Mouse (Mus musculus): ENCODE results near the gene Cfi. TPM values are rescaled to one million over a fixed set of nuclear protein-coding genes. Genes with fewer than 3 reads are reported as not detected.
A peak's percentile ranks its signal among the peaks of the same experiment; 100 is the strongest.

Gene Cfi
- polyA plus RNA-seq, 1 experiment = 0.02 TPM

DNA sequence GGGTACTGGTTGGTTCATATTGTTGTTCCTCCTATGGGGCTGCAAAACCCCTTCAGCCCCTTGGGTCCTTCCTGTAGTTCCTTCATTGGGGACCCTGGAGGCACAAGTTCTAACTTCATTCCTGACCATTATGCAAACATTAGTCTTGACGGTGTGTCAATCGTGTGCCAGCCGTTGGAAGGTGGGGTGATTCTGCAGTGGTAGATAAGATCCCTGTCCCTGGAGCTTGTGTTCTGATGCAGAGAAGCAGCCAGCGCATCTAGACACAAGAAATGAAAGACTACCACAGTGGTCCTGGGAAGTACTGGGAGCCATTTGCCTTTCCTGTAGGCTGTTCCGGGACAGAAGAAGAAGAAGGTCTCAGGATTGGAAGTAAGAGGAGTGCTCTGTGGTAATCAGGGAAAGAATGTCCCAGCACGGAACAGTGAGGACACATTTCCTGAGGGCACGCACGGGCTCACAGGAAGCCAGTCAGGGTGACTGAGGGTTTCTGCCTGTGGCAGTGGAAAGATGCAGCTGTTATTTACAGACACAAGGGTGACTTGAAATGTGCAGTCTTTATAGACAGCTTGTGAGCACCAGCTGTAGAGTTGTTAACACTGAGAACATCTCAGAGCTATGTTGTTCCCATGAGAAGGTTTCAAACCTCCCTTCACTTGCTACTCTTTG is 45.4 kb downstream of the Cfi start:
- Histone ChIP-seq H3K36me3 (ENCODE audit: control insufficient read depth) (peaks cover 5% of the 10 kb centered on the region), H3K4me1 (ENCODE audit: control insufficient read depth) (peaks cover 79% of the 10 kb centered on the region), H3K9me3 (ENCODE audit: control insufficient read depth, low read length) (no peaks in the 10 kb centered on the region), H3K27me3 (ENCODE audit: control insufficient read depth) (no peaks in the 10 kb centered on the region), H3K4me3 (replicated peaks) (peak overlapping the region; percentile 67)
- peak; percentile 53; the same call in 1 of the 2 replicates for TF ChIP-seq GATA1 (IDR thresholded peaks at IDR 0.05; ENCODE audit: low read length)
- TF ChIP-seq TAL1 (IDR thresholded peaks at IDR 0.05; ENCODE audit: low read length) = no peak

DNA sequence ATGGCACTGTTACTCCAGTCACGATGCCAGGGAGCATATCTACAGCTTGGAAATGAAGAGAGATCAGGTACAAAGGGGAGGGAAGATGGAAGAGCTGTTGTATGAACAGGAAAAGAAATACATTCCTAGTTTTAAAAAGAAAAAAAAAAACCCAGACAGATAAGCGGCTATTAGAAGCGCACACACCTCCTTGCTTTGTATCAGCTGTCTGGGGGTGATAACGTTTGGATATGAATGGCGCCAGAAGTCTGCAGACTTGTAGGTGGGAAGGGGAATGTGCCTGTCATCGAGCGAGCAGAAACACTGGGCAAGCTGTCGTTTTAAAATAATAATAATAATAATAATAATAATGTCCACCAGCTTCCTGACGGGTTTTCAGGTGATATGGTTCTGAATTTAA is 49.9 kb downstream of the Cfi start:
- Histone ChIP-seq H3K4me3 (replicated peaks) (peak overlapping the region; percentile 42), H3K27me3 (ENCODE audit: control insufficient read depth) (no peaks in the 10 kb centered on the region), H3K4me1 (ENCODE audit: control insufficient read depth) (peaks cover 69% of the 10 kb centered on the region), H3K9me3 (ENCODE audit: control insufficient read depth, low read length) (no peaks in the 10 kb centered on the region), H3K36me3 (ENCODE audit: control insufficient read depth) (peaks cover 37% of the 10 kb centered on the region)
- no peak for TF ChIP-seq TAL1 (IDR thresholded peaks at IDR 0.05; ENCODE audit: low read length)
- TF ChIP-seq GATA1 (IDR thresholded peaks at IDR 0.05; ENCODE audit: low read length) = no peak

DNA sequence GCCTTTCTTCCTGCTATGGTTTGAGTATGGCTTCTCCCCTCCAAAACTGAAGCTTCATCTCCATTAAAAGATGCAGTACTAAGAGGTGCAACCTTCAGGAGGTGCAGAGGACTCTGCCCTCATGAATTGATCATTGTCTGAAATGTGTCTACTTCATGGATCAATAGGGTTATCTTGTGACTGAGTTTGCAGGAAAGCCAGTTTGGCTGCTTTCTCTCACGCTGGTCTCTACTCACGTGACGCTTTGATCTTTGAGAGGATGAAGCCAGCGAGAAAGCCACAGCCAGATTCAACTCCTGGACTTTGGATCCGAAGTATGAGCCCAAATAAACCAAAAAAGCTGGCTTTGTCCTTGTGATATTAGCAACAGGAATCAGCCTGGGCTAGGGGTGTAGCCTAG is 50.7 kb downstream of the Cfi start:
- Histone ChIP-seq H3K36me3 (ENCODE audit: control insufficient read depth) (peaks cover 45% of the 10 kb centered on the region), H3K27me3 (ENCODE audit: control insufficient read depth) (no peaks in the 10 kb centered on the region), H3K9me3 (ENCODE audit: control insufficient read depth, low read length) (no peaks in the 10 kb centered on the region), H3K4me3 (replicated peaks) (no peak overlapping the region), H3K4me1 (ENCODE audit: control insufficient read depth) (peaks cover 61% of the 10 kb centered on the region)
- TF ChIP-seq GATA1 (IDR thresholded peaks at IDR 0.05; ENCODE audit: low read length) (no peak), TAL1 (IDR thresholded peaks at IDR 0.05; ENCODE audit: low read length) (no peak)

DNA sequence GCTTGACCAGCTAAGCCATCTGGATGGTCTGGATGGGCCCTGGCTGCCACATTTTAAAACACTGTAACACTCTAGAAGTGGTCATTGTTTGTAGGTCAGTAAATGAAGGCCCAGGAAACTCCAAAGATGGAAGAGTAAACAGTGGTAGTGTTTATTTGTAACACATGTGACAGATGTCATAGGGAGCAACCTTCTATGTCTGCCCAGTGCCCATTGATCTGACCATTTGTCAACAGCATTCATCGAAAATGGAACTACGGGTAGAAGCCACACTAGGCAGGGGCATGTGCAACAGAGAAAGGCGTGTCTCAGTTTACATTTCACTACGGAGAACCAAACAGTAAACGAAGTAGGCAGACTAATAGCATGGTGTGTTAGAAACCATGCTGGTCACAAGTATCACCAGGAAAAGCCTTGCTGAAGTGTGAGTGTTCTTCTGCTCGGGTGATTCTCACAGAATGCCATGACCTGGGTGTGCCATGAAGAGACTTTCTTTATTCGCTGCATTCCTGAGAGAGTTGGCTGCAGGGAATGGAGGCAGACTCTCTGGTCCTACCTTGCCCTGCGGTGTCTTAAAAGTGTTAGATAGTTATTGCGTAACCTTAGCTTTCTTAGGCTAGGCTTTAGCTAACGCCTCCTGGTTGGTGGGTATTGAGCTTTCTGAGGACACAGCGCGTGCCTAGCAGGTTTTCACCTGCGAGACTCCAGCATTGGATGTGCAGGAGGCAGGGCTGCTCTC is 52.3 kb downstream of the Cfi start:
- H3K36me3 ChIP-seq (ENCODE audit: control insufficient read depth) = peaks cover 57% of the 10 kb centered on the region
- H3K27me3 ChIP-seq (ENCODE audit: control insufficient read depth) = no peaks in the 10 kb centered on the region
- peaks cover 51% of the 10 kb centered on the region for H3K4me1 ChIP-seq (ENCODE audit: control insufficient read depth)
- H3K4me3 ChIP-seq (replicated peaks) = no peak overlapping the region
- no peaks in the 10 kb centered on the region for H3K9me3 ChIP-seq (ENCODE audit: control insufficient read depth, low read length)
- TF ChIP-seq TAL1 (IDR thresholded peaks at IDR 0.05; ENCODE audit: low read length) = no peak
- TF ChIP-seq GATA1 (IDR thresholded peaks at IDR 0.05; ENCODE audit: low read length) = no peak

DNA sequence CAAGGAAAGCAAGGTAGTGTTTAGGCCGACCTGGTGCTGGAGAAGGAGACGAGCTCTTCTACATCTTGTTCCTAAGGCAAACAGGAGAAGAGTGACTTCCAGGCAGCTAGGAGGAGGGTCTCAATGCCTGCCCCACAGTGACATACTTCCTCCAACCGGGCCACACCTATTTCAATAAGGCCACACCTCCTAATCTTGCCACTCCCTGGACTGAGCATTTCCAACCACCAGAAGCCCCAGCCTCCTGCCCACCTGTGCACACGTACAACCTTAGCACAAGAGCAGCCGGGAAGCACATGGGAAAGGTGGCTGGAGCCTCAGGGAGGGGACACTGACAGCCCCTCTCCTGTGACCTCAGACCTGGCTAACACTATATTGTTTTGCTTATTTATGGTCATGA is 56.3 kb downstream of the Cfi start:
- no peaks in the 10 kb centered on the region for H3K9me3 ChIP-seq (ENCODE audit: control insufficient read depth, low read length)
- H3K4me3 ChIP-seq (replicated peaks) = no peak overlapping the region
- H3K27me3 ChIP-seq (ENCODE audit: control insufficient read depth) = no peaks in the 10 kb centered on the region
- TF ChIP-seq GATA1 (IDR thresholded peaks at IDR 0.05; ENCODE audit: low read length) = no peak
- TF ChIP-seq TAL1 (IDR thresholded peaks at IDR 0.05; ENCODE audit: low read length) = no peak
- H3K4me1 ChIP-seq (ENCODE audit: control insufficient read depth) = peaks cover 16% of the 10 kb centered on the region
- H3K36me3 ChIP-seq (ENCODE audit: control insufficient read depth) = peaks cover 70% of the 10 kb centered on the region

DNA sequence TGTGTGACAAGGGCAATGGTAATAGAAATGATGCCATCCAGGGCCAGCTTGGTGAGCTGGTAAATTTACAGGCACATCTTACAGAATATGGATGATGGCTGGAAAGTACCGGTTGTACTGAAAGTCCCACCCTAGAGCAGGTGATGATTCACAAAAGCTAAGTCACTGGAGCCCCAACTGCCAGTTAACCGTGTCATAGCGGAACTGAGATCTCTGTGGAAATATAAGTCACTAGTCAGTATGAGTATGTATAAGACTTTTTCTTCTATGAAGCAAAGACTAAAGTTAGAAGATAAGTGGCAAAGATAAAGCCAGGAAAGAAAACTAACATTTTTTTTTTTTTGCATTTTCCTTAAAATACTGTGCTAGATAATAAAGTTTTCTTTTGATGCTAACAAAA is 57.5 kb downstream of the Cfi start:
- Histone ChIP-seq H3K4me1 (ENCODE audit: control insufficient read depth) (peaks cover 13% of the 10 kb centered on the region), H3K36me3 (ENCODE audit: control insufficient read depth) (peaks cover 73% of the 10 kb centered on the region), H3K9me3 (ENCODE audit: control insufficient read depth, low read length) (no peaks in the 10 kb centered on the region), H3K27me3 (ENCODE audit: control insufficient read depth) (no peaks in the 10 kb centered on the region), H3K4me3 (replicated peaks) (no peak overlapping the region)
- no peak for TF ChIP-seq GATA1 (IDR thresholded peaks at IDR 0.05; ENCODE audit: low read length)

DNA sequence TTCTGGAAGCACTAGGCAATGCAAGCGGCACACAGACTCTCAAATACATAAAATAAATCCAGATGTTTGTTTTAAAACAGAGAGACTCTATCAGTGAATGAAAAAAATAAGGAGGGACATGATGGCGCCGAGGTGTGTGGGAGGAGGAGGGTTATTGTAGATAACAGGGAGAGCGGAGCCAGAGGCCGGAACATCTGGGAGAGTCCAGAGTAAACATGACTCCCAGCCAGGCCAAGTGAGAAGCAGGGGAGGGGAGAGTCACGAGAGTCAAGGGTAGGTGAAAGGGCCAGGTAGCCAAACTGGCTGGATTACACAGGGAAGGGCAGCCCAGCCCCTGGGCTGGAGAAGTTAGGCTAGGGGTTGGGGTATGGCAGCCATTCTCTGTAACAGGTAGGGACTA is 60.9 kb downstream of the Cfi start:
- Histone ChIP-seq H3K36me3 (ENCODE audit: control insufficient read depth) (peaks cover 53% of the 10 kb centered on the region), H3K27me3 (ENCODE audit: control insufficient read depth) (no peaks in the 10 kb centered on the region), H3K4me1 (ENCODE audit: control insufficient read depth) (peaks cover 28% of the 10 kb centered on the region), H3K4me3 (replicated peaks) (no peak overlapping the region), H3K9me3 (ENCODE audit: control insufficient read depth, low read length) (no peaks in the 10 kb centered on the region)
- no peak for TF ChIP-seq TAL1 (IDR thresholded peaks at IDR 0.05; ENCODE audit: low read length)
- TF ChIP-seq GATA1 (IDR thresholded peaks at IDR 0.05; ENCODE audit: low read length) = no peak

DNA sequence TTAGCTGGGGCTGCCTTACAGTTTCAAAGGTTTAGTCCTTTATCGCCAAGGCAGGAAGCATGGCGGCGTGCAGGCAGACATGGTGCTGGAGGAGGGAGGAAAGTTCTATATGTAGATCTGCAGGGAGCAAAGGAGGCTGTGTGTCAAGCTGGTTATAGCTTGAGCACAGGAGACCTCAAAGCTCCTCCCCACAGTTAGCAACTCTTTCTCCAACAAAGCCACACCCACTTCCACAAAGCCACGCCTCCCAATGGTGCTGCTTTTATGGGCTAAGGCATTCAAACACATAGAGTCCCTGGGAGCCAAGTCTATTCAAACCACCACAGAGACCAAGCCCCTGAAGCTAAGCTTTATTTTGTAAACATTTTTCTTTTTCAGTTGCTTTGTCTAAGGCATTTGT is 63.2 kb downstream of the Cfi start:
- Histone ChIP-seq H3K36me3 (ENCODE audit: control insufficient read depth) (peaks cover 32% of the 10 kb centered on the region), H3K27me3 (ENCODE audit: control insufficient read depth) (no peaks in the 10 kb centered on the region), H3K4me3 (replicated peaks) (no peak overlapping the region), H3K4me1 (ENCODE audit: control insufficient read depth) (peaks cover 45% of the 10 kb centered on the region), H3K9me3 (ENCODE audit: control insufficient read depth, low read length) (no peaks in the 10 kb centered on the region)
- no peak for TF ChIP-seq TAL1 (IDR thresholded peaks at IDR 0.05; ENCODE audit: low read length)
- TF ChIP-seq GATA1 (IDR thresholded peaks at IDR 0.05; ENCODE audit: low read length) = no peak

DNA sequence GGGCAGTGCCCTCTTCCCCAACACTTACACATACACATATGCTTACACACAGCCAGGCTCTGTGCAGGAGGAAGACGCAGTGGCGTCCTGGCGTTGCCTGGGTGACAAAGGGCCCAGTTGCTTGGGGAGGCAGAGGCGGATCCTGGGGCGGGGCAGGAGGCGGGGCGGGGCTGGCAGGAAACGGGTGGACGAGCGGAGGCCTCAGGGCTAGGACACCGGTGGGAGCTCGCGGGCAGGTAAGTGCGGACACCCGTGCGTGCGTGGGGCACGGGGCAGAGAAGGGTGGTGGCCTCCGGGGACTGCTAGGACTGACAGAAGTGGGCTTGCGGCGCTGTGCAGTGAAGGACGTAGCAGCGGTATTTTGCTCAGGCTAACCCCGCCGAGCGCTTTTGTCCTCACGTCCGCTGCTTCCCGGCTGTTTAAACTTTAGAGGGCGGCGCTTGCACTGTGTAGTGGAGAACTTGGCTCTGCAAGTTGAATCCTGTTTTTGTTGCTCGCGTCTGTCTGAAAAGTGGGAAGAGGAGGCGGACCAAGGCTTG is 65.7 kb downstream of the Cfi start, which contains the start of gene Casp6:
Casp6 (plus strand) TSS at position 155 of the 539 bp plus-strand sequence.
- TF ChIP-seq GATA1 (IDR thresholded peaks at IDR 0.05; ENCODE audit: low read length) = no peak
- Histone ChIP-seq H3K27me3 (ENCODE audit: control insufficient read depth) (no peaks in the 10 kb centered on the region), H3K36me3 (ENCODE audit: control insufficient read depth) (peaks cover 25% of the 10 kb centered on the region), H3K4me3 (replicated peaks) (peak within 1 kb of the TSS; percentile 83), H3K9me3 (ENCODE audit: control insufficient read depth, low read length) (no peaks in the 10 kb centered on the region), H3K4me1 (ENCODE audit: control insufficient read depth) (peaks cover 51% of the 10 kb centered on the region)
